Mouse (Mus musculus) urinary bladder, postnatal 14 days (tissue): Measurements from ENCODE around the gene Sgtb.

ENCODE experiments used
- DNase-seq: peaks from one replicate; pipeline ENCODE4 v3.0.0; 2021; ENCODE audit warnings: low spot score

Sgtb gene

GRCm38 (mm10) chr13:104109288-104109815 is at the start of gene Sgtb, which contains the start of gene Nln:
Gene Sgtb, plus strand, starts transcription at chr13:104109741.
Gene Nln, minus strand, starts transcription at chr13:104109614.
- DNase-seq: peak; percentile 86

GRCm38 (mm10) chr13:104060231-104060630 is 49.3 kb upstream of the Sgtb start:
- DNase-seq: no peak

DNA sequence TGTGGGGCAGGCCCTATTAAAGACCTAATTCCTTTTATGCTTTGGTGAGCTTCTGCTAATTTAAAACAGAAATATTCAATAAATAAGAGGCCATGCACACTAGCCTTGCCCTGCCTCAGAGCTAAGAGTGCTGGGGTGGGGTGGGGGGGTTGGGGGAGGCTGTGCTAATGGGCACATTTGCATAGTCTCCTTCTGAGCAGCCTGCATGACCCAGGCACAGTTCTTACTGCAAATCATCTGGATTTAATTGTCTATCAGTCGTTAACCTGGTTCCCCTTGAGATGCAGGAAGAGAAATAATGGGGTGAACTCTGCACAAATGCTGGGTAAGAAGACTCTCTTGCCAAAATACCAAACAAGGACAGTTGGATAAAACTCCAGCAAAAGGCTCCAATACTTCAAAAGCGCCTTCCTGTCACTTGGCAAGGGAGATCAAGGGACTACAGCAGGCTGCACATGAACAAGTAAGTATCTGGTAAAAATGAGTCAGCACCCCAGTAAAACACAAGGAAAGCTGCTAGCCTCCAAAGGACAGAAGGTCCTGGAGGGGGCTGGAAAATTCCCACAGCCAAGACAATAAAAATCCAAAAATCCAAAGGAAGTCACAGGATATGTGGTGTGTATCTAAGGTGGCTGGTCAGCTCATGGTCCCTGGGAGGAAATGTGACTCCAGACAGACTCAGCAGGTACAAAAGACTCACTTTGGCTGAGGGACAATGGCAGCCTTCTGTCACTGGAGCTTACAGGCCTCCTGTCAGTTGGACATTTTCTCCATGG is 47.4 kb upstream of the Sgtb start:
- DNase-seq: no peak

DNA sequence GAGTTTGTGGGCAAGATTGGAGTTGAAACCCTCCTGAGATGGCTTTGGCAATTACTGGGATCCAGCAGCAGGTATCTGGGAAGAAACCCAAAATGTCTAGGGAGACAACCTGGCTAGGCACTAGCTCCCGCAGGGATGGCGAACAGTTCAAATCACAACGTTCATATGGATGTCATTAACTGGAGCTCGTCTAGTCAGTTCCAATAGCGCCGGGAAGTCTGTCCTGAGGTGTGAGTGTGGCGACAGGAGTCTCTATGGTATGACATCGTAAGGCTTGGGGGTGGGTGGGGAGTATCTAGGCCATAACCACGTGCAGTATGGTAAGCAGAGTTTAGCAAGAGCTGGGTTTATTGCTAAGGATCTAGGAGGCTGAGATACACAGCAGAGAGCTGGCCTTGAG is 46.5 kb upstream of the Sgtb start:
- no peak for DNase-seq

DNA sequence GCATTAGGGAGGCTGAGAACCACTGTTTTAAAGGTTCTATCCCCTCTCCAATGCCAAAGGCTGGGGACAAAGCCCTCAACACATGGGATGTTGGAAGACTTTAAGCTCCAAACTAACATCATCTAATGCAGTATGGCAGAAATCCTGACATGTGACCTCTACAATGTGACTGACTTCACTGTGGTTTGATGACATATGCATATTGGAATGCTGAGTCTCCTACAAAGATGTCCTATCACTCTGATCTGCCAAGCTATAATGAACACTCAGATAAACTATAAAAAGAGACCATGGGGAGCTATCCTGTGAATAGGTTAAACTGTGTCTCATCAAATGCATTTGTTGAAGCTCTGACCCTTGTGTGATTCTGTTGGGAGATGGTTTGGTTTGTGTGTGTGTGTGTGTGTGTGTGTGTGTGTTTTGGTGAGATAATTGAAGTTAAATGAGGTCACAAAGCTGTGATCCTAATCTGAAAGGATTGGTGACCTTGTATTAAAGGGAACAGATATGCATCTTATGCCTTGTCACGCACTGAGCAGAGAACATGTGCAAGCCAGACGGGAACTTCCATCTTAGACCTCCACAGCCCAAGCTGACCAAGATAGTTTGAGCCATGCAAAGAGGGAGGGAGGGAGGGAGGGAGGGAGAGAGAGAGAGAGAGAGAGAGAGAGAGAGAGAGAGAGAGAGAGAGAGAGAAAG is 43.7 kb upstream of the Sgtb start:
- DNase-seq: no peak

- DNase-seq: no peak
These were observed 40.3 kb upstream of the Sgtb start for GRCm38 (mm10) chr13:104069216-104069615.

- DNase-seq: no peak
These were observed 38.8 kb upstream of the Sgtb start for GRCm38 (mm10) chr13:104070703-104071102.

DNA sequence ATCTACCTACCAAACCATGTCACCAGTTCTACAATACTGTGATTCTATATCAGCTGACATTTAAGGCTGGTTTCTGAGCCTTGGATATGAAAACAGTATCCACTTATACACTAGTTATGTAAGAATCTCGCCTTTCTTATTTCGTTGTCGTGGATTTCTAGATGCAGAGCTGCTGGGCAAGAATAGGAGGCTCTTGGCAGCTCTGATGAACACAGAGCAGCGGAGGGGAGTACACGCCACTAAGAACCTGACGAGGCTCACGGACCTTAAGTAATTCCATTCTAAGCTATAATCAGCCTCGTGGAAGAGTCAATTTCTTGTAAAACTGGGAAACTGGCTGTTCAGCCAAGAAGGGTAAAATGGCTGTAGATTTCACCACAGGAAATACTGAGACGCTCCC is 37.2 kb upstream of the Sgtb start:
- no peak for DNase-seq

GRCm38 (mm10) chr13:104074230-104074629 is 35.3 kb upstream of the Sgtb start:
- no peak for DNase-seq

- DNase-seq: peak; percentile 58
These were observed 34.8 kb upstream of the Sgtb start for GRCm38 (mm10) chr13:104074731-104075130.

DNA sequence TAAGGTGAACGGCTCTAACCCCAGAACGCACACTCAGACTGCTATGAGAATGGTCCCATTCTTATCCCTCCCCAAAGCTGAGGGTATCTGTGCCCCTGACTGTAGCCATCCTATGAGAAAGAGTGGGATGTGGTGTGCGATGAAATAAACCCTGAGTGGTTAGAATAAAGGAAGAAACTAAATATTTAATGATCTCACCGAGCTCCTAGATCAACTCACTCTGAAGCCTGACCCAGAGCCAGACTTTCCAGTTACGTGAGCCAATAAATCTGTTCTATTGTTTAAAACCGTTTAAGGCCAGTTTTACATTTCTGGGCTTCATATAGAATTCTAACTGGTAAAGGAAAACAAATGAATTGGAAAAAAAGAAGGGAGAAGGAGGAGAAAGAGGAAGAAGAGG is 32.5 kb upstream of the Sgtb start:
- no peak for DNase-seq

DNA sequence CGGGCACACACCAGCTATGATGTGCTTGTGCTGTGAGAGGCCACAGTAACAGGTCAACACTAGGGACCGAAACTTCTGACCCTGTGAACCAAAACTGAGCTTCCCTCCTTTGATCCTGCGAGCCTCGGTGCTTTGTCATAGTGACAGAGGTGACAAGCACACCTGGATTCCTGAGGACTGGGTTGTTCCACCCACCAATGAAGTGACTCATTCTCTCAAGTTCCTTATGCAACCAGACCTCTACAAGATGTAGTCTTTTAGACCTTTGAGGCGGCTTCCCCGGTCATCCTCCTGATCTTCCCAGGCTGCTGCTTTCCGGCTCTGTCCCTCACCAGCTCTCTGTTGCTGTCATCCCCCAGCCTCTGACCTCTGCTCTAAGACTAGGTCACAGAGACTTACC is 27.0 kb upstream of the Sgtb start:
- peak; percentile 15 for DNase-seq

DNA sequence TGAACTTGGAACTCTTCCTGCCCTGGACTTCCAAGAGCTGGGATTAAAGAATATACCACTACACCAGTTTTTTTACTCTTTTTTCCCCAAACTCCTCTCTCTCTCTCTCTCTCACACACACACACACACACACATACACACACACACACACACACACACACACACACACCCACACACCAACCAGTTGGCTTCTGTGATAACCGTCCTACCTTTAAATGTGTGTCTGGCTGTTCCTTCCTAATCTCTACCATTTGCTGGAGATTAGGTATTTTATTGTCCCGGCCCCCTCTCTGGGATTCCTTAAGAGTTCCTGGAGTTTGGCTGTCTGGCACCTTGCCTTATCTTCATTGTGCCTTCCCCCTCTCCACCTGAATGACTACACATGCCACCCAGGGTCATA is 24.9 kb upstream of the Sgtb start:
- DNase-seq: no peak

GRCm38 (mm10) chr13:104089387-104089786 is 20.2 kb upstream of the Sgtb start:
- peak; percentile 22 for DNase-seq

GRCm38 (mm10) chr13:104091734-104092133 is 17.8 kb upstream of the Sgtb start:
- DNase-seq: no peak

DNA sequence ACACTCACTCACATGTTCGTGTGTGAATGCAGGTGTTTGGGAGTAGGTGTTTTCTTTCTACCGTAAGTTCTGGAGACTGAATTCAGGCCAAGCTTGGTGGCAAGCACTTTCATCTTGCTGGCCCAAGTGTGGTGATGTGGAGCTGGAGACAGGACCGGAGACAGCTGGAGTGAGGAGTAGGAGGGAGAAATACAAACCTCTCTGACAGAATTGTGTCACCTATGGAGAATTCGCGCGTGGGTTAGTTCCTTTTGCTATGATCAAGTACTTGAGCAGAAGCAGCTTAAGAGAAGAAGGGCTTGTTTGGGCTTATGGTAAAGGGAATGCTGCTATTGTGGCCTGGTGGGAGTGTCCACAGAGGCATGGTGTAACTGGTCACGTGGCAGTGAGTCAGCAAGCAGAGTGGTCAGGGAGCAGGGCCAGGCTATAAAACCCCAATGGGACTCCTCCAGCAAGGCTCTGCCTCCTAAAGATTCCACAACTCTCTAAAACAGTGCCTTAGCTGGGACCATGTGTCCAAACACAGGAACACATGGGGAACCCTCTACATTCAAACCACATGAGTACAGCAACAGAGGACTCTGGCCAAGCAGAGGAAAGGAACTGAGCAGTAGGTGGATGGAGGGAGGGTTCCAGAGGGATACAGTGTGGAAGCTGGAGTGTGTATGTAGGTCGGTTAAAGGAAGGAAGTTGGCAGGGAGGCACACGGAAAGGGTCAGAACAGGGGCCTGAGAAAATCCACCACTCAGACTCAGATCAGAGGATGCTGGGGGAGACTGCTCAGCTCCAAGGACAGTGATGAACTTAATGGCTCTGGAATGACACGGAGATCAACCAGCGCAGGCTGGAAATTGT is 14.8 kb upstream of the Sgtb start:
- DNase-seq: peak; percentile 26

DNA sequence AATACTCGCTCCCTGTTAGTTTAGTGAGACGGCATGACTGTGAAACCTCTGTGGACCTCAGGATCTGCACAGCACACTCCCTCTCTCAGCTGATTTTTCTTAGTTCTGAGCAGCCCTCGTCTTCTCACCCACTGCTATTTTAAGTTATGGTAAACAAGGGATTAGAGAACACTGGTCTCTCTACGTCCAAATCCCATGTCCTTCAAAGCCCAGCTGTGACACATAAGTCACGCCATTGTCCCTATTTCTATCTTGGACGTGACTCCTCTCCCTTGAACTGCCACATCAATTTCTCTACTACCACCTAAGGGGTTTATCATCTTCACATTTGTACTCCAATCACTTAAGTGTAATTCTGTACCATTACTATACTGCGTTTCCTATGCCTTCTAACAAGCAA is 13.6 kb upstream of the Sgtb start:
- no peak for DNase-seq

DNA sequence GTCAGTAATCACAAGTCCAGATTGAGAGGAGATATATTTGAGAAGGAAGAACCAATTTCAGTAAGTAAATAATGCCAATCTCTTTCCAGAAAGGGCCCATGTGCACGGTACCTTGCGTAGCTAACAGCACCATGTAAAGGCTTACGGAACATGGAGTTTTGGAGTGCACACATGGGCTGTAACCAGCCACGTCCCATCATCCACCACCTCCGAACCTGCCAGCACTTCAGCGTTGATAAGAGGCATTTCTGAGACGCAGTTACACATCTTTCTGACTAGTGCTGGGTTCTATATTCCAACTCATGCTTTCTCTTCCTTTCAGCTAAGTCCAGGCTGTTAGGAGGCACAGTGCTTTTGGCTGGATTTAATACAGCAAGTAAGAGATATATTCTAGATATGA is 12.4 kb upstream of the Sgtb start:
- no peak for DNase-seq

- DNase-seq: no peak
These were observed 9.1 kb upstream of the Sgtb start for GRCm38 (mm10) chr13:104100416-104100815.

GRCm38 (mm10) chr13:104101606-104102235 is 7.8 kb upstream of the Sgtb start:
- no peak for DNase-seq

DNA sequence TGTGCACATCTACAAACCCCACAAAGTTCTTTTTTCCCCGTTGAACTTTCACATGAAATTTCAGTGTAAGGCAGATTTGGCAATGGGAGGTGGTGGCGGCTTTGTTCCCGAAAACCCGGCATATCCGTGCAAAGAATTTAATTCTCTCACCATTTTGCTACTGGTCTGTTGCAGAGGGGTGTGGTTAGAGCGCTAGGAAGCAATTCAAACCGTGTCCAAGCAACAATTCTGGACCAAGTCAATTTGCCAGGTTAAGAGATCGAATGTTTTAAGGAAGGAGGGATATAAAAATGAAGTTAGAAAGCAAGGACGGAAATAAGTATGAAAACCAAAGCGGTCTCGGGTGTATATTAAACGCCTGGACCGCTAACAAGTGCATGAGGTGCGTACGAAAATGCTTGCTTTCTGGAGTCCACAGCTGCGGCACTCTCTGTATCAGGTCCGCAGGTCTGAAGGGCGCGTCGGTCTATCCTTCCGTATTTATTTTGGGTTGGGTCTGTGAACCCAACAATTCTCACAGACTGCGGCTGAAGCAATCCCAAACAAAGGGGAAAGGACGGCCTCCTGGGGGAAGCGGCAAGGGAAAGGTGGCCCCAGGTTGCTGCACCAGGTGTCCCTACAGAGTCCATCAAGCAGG is 772 bp upstream of the Sgtb start:
- no peak for DNase-seq
